Mouse (Mus musculus) intestine, embryonic 15.5 days (tissue): ENCODE results near the gene Pdxp. TPM values are rescaled to one million over a fixed set of nuclear protein-coding genes. Genes with fewer than 3 reads are reported as not detected.
"Not testable (repeated sequence)": the region's sequence is repeated elsewhere in the genome, so short reads cannot be mapped to it uniquely, and the experiment has no call there.

Experiments used
- ATAC-seq: fragments of 200-750 bp; cut with Nextera tagmentation; 2 replicates; pipeline ENCODE4 v1.8.0; 2017; ENCODE audit warnings: moderate TSS enrichment, moderate library complexity
- H3K27ac ChIP-seq: fragments of 300-500 bp; sonication (generic); 2 replicates; pipeline ENCODE4 v1.5.1; 2015; ENCODE audit warnings: mild to moderate bottlenecking, inconsistent platforms
- H3K27me3 ChIP-seq: fragments of 300-500 bp; sonication (generic); replicated peaks from 2 replicates; pipeline ENCODE4 v1.6.1; 2015; ENCODE audit warnings: inconsistent platforms
- H3K36me3 ChIP-seq: fragments of 300-500 bp; sonication (generic); 2 replicates; pipeline ENCODE4 v1.6.1; 2015; ENCODE audit warnings: inconsistent platforms
- H3K4me1 ChIP-seq: fragments of 300-500 bp; sonication (generic); replicated peaks from 2 replicates; pipeline ENCODE4 v1.6.1; 2015; ENCODE audit warnings: inconsistent platforms
- H3K4me2 ChIP-seq: fragments of 300-500 bp; sonication (generic); replicated peaks from 2 replicates; pipeline ENCODE4 v1.6.1; 2015; ENCODE audit warnings: mild to moderate bottlenecking, inconsistent platforms
- H3K4me3 ChIP-seq: fragments of 300-500 bp; sonication (generic); replicated peaks from 2 replicates; pipeline ENCODE4 v1.5.1; 2015; ENCODE audit warnings: inconsistent platforms
- H3K9ac ChIP-seq: fragments of 300-500 bp; sonication (generic); 2 replicates; pipeline ENCODE4 v1.6.1; 2015; ENCODE audit warnings: inconsistent platforms
- H3K9me3 ChIP-seq: fragments of 300-500 bp; sonication (generic); 2 replicates; pipeline ENCODE4 v1.6.1; 2016; ENCODE audit warnings: inconsistent platforms
- WGBS: fragments of 180-500 bp; shearing (Covaris S2); methylation state at CpG from one replicate; pipeline ENCODE4 v1.1.7; 2015; 5-methylcytosine and 5-hydroxymethylcytosine counted together
- polyA plus RNA-seq: library from polyadenylated mRNA; unstranded; fragments of >200 nt; fragmentation: Nextera tagmentation; extraction: Ambion mirVana; gene quantifications from 2 replicates; pipeline ENCODE4 v1.2.1, GENCODE M21; 2015

The Pdxp gene
- polyA plus RNA-seq, 1 experiment from 2014 or later: 11.0 TPM

GRCm38 (mm10) chr15:78878792-78879516 lies 34.8 kb upstream of the Pdxp start:
- 0 out of 2 replicates have a peak overlapping the region, but pooled peaks have one; percentile 36 for H3K27ac ChIP-seq
- H3K4me3 ChIP-seq, H3K27me3 ChIP-seq, H3K9ac ChIP-seq, H3K9me3 ChIP-seq, ATAC-seq: not testable (repeated sequence)
- 27% methylated on average over 7 of the region's 7 CpGs for WGBS
- peaks cover 14% of the 10 kb centered on the region for H3K36me3 ChIP-seq
- H3K4me1 ChIP-seq: peaks cover 27% of the 10 kb centered on the region
- H3K4me2 ChIP-seq: peak overlapping the region; percentile 15

GRCm38 (mm10) chr15:78880432-78880831 lies 33.3 kb upstream of the Pdxp start:
- Histone ChIP-seq H3K9me3 (no peaks in the 10 kb centered on the region), H3K27ac (no peak overlapping the region), H3K4me1 (peaks cover 23% of the 10 kb centered on the region), H3K4me3 (no peak overlapping the region), H3K36me3 (peaks cover 25% of the 10 kb centered on the region), H3K27me3 (no peaks in the 10 kb centered on the region), H3K9ac (no peak overlapping the region), H3K4me2 (no peak overlapping the region)
- ATAC-seq: no peak
- 92% methylated on average over 8 of the region's 8 CpGs for whole genome bisulfite sequencing

GRCm38 (mm10) chr15:78881828-78882227 lies 31.9 kb upstream of the Pdxp start:
- Histone ChIP-seq H3K9ac (no peak overlapping the region), H3K4me2 (no peak overlapping the region), H3K36me3 (peaks cover 33% of the 10 kb centered on the region), H3K27ac (no peak overlapping the region), H3K4me1 (peaks cover 13% of the 10 kb centered on the region), H3K27me3 (no peaks in the 10 kb centered on the region), H3K9me3 (no peaks in the 10 kb centered on the region), H3K4me3 (no peak overlapping the region)
- WGBS: 81% methylated on average over 3 of the region's 3 CpGs
- ATAC-seq: no peak

GRCm38 (mm10) chr15:78889401-78889853 lies 24.3 kb upstream of the Pdxp start:
- H3K9me3 ChIP-seq: no peaks in the 10 kb centered on the region
- no peak overlapping the region for H3K4me3 ChIP-seq
- no peaks in the 10 kb centered on the region for H3K27me3 ChIP-seq
- no peak overlapping the region for H3K27ac ChIP-seq
- no peak overlapping the region for H3K9ac ChIP-seq
- 23% methylated on average over 13 of the region's 13 CpGs for WGBS
- peaks cover 33% of the 10 kb centered on the region for H3K4me1 ChIP-seq
- ATAC-seq: peak; percentile 44; the same call in 1 of the 2 replicates
- peaks cover 39% of the 10 kb centered on the region for H3K36me3 ChIP-seq
- no peak overlapping the region for H3K4me2 ChIP-seq

- H3K27ac ChIP-seq: no peak overlapping the region
Measured at GRCm38 (mm10) chr15:78892440-78892839, 21.3 kb upstream of the Pdxp start.

GRCm38 (mm10) chr15:78894726-78895125 lies 19.0 kb upstream of the Pdxp start:
- Histone ChIP-seq H3K27me3 (no peaks in the 10 kb centered on the region), H3K4me1 (peaks cover 62% of the 10 kb centered on the region), H3K4me3 (no peak overlapping the region), H3K4me2 (no peak overlapping the region), H3K27ac (peak overlapping the region; percentile 57), H3K36me3 (peaks cover 15% of the 10 kb centered on the region; the same call in 1 of the 2 replicates), H3K9me3 (no peaks in the 10 kb centered on the region), H3K9ac (no peak overlapping the region)
- no peak for ATAC-seq
- WGBS: 72% methylated on average over 13 of the region's 13 CpGs

More at GRCm38 (mm10) chr15:78892440-78892839, 21.3 kb upstream of the Pdxp start:
- no peaks in the 10 kb centered on the region for H3K27me3 ChIP-seq
- H3K36me3 ChIP-seq: peaks cover 22% of the 10 kb centered on the region
- H3K4me3 ChIP-seq: no peak overlapping the region
- 25% methylated on average over 7 of the region's 7 CpGs for WGBS
- H3K4me2 ChIP-seq: no peak overlapping the region
- H3K4me1 ChIP-seq: peaks cover 57% of the 10 kb centered on the region
- ATAC-seq: no peak
- H3K9me3 ChIP-seq: no peaks in the 10 kb centered on the region
- H3K9ac ChIP-seq: no peak overlapping the region

- 77% methylated on average over 2 of the region's 2 CpGs for WGBS
- Histone ChIP-seq H3K27me3 (no peaks in the 10 kb centered on the region), H3K9me3 (no peaks in the 10 kb centered on the region), H3K36me3 (peaks cover 15% of the 10 kb centered on the region; the same call in 1 of the 2 replicates), H3K27ac (peak overlapping the region; percentile 48; the same call in 1 of the 2 replicates), H3K9ac (no peak overlapping the region), H3K4me1 (peaks cover 63% of the 10 kb centered on the region), H3K4me3 (no peak overlapping the region), H3K4me2 (no peak overlapping the region)
- ATAC-seq: no peak
Measured at GRCm38 (mm10) chr15:78895741-78896140, 18.0 kb upstream of the Pdxp start.

GRCm38 (mm10) chr15:78896149-78896548 lies 17.6 kb upstream of the Pdxp start:
- no peak for ATAC-seq
- peaks cover 67% of the 10 kb centered on the region for H3K4me1 ChIP-seq

GRCm38 (mm10) chr15:78897488-78897887 lies 16.2 kb upstream of the Pdxp start:
- peaks cover 7% of the 10 kb centered on the region; the same call in 1 of the 2 replicates for H3K36me3 ChIP-seq
- no peak overlapping the region for H3K4me2 ChIP-seq
- WGBS: 90% methylated on average over 4 of the region's 4 CpGs
- no peaks in the 10 kb centered on the region for H3K9me3 ChIP-seq
- H3K9ac ChIP-seq: no peak overlapping the region
- H3K4me1 ChIP-seq: peaks cover 66% of the 10 kb centered on the region
- peak overlapping the region; percentile 68; the same call in 1 of the 2 replicates for H3K27ac ChIP-seq
- no peak for ATAC-seq
- H3K4me3 ChIP-seq: no peak overlapping the region
- H3K27me3 ChIP-seq: no peaks in the 10 kb centered on the region

More at GRCm38 (mm10) chr15:78896149-78896548, 17.6 kb upstream of the Pdxp start:
- no peaks in the 10 kb centered on the region for H3K9me3 ChIP-seq
- H3K36me3 ChIP-seq: peaks cover 15% of the 10 kb centered on the region; the same call in 1 of the 2 replicates
- WGBS: 77% methylated on average over 3 of the region's 3 CpGs
- no peak overlapping the region for H3K9ac ChIP-seq
- H3K27ac ChIP-seq: peak overlapping the region; percentile 48; the same call in 1 of the 2 replicates
- H3K4me3 ChIP-seq: no peak overlapping the region
- H3K27me3 ChIP-seq: no peaks in the 10 kb centered on the region
- no peak overlapping the region for H3K4me2 ChIP-seq

GRCm38 (mm10) chr15:78898507-78899001 lies 15.2 kb upstream of the Pdxp start:
- H3K27ac ChIP-seq: peak overlapping the region; percentile 68

GRCm38 (mm10) chr15:78899409-78899739 lies 14.3 kb upstream of the Pdxp start, which contains the start of gene Gm49510:
Gene Gm49510, plus strand, starts transcription at chr15:78899667.
- no peak for ATAC-seq
- WGBS: 2% methylated on average over 20 of the region's 20 CpGs
- peak within 1 kb of the TSS; percentile 82 for H3K9ac ChIP-seq
- H3K4me1 ChIP-seq: peaks cover 61% of the 10 kb centered on the region
- H3K27me3 ChIP-seq: no peaks in the 10 kb centered on the region
- no peaks in the 10 kb centered on the region for H3K9me3 ChIP-seq
- peak within 1 kb of the TSS; percentile 91 for H3K4me2 ChIP-seq
- H3K36me3 ChIP-seq: peaks cover 12% of the 10 kb centered on the region
- peak within 1 kb of the TSS; percentile 66 for H3K4me3 ChIP-seq
- H3K27ac ChIP-seq: peak within 1 kb of the TSS; percentile 78

More at GRCm38 (mm10) chr15:78898507-78899001, 15.2 kb upstream of the Pdxp start:
- peaks cover 8% of the 10 kb centered on the region; the same call in 1 of the 2 replicates for H3K36me3 ChIP-seq
- no peak for ATAC-seq
- no peaks in the 10 kb centered on the region for H3K27me3 ChIP-seq
- H3K9me3 ChIP-seq: no peaks in the 10 kb centered on the region
- peak overlapping the region; percentile 66; the same call in 1 of the 2 replicates for H3K4me3 ChIP-seq
- 0 out of 2 replicates have a peak overlapping the region, but pooled peaks have one; percentile 82 for H3K9ac ChIP-seq
- H3K4me1 ChIP-seq: peaks cover 69% of the 10 kb centered on the region
- peak overlapping the region; percentile 91 for H3K4me2 ChIP-seq
- WGBS: 59% methylated on average over 6 of the region's 6 CpGs

GRCm38 (mm10) chr15:78899740-78900584 lies 13.8 kb upstream of the Pdxp start, which contains the start of gene Sh3bp1:
Gene Sh3bp1, plus strand, starts transcription at chr15:78899768.
- under 1% methylated on average over 47 of the region's 47 CpGs for WGBS
- peak; percentile 66 for ATAC-seq

More at GRCm38 (mm10) chr15:78899740-78900584, 13.8 kb upstream of the Pdxp start, which contains the start of gene Sh3bp1:
- H3K27ac ChIP-seq: peak within 1 kb of the TSS; percentile 78
- no peaks in the 10 kb centered on the region for H3K9me3 ChIP-seq
- peaks cover 55% of the 10 kb centered on the region for H3K4me1 ChIP-seq
- peaks cover 17% of the 10 kb centered on the region for H3K36me3 ChIP-seq
- H3K4me3 ChIP-seq: peak within 1 kb of the TSS; percentile 66
- peak within 1 kb of the TSS; percentile 91 for H3K4me2 ChIP-seq
- no peaks in the 10 kb centered on the region for H3K27me3 ChIP-seq
- H3K9ac ChIP-seq: peak within 1 kb of the TSS; percentile 82
